Mouse (Mus musculus) mesoderm, embryonic 11.5 days (tissue): ENCODE data around the gene Bag3.

ENCODE experiments used
- DNase-seq: peaks from one replicate; pipeline ENCODE4 v3.0.0-alpha.2; 2012; ENCODE audit warnings: low read depth, low spot score

Gene Bag3

DNA sequence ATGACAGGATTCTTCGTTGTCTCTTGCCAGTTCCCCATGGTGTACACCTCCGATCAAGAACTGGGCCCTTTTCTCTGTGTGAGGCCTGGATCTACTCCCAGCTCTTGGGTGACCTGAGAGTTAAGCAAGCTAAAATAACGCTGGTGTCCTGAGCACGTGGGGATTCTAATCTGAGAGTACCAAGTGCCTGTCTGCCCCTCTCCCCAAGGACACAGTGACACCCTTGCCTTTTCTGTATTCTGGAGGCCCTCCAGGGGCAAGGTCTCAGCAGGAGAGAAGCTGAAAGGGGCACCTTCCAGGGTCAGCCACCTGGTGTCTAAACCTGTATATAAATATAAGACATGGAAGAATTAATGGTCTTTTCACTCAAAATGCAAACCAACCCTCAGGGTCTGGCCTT lies 14.3 kb downstream of the Bag3 start:
- no peak for DNase-seq

DNA sequence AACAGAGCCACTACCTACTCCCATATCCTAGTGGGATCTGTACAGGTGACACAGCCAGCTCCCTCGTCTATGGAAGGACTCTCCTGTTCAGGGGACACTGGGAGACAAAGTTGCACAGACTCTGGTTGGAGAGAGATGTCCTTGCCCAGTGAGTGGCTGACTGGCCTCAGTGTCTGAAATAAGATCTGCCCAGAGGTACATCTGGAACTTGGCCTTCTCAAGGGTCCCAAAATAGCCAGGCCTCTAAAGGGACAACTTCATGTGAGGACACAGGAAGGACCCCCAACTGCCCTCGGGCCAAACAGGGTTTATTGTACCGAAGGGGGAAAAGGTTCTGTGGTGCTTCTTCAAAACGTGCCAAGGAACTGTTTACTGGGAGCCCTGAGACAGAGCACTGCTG lies 14.8 kb downstream of the Bag3 start:
- DNase-seq: no peak

DNA sequence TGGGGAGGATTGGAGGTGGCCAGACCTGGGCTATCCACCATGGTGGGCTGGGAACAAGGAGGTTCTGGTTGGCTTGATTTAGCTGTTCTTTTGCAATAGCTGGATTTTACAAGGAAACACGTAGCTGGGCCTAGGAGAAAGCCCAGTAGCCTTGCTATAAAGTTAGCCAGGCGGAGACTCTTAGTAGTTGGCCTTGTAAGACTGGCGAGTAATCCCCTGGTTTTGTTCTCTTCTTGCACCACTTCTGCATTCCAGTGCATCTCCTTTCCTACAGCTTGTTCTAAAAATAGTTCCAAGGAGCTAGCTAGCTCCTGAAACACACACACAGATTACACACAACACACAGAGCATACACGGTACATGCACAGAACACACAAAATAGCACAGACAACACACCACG lies 15.4 kb downstream of the Bag3 start:
- DNase-seq: no peak

DNA sequence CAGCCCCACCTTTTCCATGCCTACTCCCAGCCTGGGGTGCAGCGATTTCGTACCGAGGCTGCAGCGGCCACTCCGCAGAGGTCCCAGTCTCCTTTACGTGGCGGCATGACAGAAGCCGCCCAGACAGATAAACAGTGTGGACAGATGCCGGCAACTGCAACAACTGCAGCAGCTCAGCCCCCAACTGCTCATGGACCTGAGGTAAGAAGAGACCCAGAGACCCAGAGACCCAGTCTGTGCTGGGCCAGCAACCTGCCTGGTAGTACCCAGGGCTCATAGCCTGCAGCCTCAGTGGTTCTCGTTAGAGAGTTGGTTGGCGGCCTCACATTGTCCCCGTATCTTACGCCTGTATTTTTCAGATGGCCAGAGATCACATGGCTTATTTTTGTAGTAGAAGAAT lies 16.7 kb downstream of the Bag3 start:
- DNase-seq: no peak

DNA sequence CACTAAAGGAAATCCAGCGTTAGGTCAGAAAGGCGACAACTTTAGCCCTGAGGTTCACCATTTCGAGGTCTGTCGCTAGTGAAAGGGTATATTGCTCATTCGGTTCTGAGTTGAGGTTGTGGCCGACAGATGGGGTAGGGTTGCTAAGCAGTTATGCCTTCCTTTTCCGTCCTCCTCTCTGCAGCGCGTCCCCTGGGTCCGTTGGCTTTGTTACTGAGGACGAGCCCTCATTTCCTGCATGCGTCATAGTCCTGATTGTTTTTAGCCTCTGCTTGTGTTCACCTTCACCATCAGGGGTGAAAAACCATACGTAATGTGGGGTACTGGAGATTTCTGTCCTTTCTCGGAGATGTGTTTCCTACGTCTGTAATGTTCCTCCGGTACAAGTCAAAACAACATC lies 17.3 kb downstream of the Bag3 start:
- no peak for DNase-seq

DNA sequence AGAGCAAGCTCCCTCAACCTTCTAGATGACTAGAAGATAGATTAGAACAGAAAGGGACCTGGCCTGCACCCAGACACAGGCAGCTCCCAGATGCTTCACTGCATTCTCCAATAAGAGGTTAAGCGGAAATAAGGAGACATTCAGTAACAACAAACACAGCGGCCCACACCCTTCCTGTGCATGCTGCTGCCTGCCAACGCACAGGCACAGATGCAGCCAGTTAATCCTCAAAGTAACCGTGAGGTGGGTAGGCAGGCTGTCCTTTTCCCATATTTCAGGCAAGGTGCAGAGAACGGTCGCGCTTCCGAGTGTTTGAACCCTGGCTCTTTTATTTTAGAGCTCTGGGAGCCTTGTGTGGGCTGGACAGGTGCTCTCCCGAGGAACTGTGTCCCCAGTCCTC lies 17.8 kb downstream of the Bag3 start:
- DNase-seq: no peak

DNA sequence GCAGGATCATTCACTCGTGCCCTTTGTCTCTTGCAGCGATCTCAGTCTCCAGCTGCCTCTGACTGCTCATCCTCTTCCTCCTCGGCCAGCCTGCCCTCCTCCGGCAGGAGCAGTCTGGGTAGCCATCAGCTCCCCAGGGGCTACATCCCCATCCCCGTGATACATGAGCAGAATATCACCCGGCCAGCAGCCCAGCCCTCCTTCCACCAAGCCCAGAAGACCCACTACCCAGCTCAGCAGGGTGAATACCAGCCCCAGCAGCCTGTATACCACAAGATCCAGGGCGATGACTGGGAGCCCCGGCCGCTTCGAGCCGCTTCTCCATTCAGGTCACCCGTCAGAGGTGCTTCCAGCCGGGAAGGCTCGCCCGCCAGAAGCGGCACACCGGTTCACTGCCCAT lies 18.4 kb downstream of the Bag3 start:
- no peak for DNase-seq

DNA sequence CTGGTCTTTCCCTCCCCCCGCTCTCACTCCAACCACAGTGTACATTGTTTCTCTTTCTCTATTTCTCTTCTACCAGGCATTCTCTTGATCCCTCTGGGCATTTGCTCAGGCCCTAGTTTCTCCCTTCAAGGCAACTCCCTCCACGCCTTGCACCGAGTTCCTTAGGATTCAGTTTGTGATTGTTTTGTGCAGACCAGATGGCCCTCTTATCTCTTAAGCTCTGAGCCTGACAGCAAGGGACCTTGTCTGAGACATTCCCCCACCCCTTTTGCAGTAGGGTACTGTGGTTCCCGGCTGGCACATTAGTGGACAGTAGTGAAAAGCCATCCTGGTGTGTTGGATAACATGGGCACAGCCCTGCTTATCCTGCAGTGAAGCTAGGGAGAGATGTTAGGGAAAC lies 19.1 kb downstream of the Bag3 start:
- no peak for DNase-seq

DNA sequence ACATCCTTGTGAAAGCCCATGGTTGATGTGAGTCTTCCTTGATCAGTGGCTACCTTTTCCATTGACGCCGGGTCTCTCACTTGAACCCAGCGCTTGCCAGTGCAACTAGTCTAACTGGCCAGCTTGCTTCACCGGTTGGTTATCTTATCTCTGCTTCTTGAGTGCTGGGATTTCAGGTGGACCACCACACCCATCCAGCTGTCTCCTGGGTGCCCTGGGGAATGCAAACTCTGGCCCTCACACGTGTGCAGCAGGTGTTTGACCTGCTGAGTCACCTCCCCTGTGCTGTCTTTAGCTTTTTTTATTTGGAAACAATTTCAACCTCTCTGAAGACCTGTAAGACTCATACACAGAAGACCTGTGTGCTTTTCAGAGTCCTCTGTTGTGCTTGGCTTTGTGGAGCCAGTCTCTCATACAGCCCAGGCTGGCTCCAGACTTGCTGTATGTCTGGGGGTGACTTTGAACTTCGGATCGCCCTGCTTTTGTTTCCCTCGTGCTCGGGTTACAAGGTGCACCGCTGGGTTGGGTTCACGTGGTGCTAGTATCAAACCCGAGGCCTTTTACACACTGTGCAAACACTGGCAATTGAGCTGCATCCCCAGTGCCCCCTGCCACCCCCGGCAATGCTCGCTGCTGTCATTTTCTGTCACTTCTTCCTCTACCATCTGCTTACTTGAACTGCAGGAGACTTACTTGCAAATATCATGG lies 19.9 kb downstream of the Bag3 start:
- DNase-seq: no peak

DNA sequence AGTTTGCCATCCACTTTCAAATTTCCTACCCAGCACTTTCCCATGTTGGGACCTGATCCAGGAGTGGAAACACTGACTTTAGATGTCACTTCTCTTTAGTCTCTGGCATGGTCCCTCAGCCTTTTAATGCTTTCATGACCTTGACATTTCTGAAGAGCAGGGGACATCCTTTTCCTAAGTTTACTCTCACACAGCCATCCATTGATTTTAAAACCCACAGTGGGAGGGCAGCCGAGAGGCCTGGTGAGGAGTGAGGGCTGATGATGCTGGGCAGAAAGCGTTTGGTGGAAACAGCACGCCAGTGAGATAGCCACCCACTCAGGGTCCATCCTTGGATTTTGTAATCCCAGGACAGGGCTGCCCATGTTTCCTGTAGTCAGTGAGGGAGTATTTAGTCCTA lies 20.5 kb downstream of the Bag3 start:
- DNase-seq: no peak

DNA sequence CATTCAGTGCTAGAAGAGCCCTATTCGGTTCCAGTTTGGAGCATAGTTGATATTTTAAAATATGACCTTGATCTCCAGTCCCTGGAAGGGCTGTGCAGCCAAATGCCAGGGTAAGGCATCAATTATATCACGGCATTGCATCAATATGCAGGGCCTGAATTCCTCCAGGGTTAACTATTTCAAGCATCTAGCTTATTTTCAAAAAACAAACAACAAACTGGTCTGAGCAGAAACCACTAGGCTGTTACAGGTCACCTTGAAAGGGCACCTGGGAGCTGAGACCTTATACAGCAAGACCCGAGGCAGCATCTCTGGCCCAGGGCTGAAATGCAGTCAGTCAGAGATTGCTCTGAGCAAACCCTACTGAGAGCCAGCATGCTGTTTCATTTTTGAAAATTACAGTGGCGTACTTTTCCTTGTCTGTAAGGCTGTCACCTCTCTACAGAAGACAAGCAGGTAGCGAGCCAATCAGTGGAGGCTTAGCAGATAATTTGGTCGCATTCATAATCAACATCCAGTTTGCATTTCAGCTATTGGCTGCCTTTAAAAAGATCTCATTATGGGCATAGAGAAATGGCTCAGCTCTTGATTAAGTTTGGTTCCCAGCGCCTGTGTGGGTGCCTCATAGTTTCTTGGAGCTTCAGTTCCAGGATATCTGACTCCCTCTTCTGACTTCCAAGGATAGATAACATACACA lies 21.3 kb downstream of the Bag3 start:
- no peak for DNase-seq

DNA sequence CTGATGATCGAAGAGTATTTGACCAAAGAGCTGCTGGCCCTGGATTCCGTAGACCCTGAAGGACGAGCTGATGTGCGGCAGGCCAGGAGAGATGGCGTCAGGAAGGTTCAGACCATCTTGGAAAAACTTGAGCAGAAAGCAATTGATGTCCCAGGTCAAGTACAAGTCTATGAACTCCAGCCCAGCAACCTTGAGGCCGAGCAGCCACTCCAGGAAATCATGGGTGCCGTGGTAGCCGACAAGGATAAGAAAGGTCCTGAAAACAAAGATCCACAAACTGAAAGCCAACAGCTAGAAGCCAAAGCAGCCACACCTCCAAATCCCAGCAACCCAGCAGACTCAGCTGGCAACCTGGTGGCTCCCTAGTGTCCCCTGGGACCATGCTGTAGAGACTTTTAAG lies 22.6 kb downstream of the Bag3 start:
- no peak for DNase-seq

DNA sequence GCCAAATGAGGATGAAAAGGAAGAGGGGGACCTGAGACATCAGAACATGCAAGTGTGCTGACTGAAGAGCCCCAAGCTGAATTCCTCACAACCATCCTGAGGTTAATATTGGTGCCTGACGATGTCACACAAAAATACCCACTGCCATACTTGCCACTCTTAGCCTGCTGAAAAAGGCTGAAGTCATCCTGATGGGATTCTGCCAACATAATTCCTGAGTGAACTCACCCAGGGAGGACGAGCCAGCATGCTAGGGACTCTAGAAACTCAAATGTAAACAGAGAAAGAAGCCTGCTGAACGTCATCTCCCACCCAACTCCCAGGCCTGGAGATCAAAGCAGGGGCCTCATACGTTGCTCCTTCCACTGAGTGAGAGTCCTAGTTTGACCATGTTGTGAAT lies 25.7 kb downstream of the Bag3 start:
- no peak for DNase-seq

DNA sequence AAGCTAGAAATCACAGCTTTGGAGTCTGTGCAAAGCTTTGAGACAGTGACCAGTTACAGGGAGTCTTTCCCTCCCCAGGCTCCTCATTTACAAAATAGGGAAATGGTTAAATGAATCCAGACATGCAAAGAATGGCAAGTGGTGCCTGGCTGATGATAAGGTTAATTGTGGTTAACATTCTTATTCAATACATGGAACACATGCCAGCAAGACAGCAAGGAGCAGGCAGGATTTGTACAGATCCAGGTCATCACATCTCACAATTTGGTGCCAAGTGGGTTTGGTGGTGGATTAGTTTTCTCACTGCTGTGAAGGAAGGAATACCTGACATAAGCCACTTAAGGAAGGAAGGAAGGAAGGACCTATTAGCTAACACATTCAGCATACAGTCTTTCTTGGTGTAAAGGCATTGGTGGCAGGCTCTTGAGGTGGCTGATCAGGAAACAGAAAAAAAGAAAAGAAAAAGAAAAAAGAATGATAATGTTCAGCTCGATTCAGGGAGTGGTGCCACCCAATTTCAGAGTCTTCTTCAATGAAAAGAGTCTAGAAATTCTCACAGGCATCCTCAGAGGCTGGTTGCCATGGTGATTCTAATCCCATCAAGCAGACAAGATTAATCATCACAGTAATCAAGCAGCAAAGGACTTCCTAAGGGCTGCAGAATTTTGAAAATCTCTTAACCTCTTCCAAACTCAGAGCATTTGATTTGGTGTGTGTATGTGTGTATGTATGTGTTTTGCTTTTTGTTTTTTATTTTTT lies 27.1 kb downstream of the Bag3 start:
- no peak for DNase-seq

DNA sequence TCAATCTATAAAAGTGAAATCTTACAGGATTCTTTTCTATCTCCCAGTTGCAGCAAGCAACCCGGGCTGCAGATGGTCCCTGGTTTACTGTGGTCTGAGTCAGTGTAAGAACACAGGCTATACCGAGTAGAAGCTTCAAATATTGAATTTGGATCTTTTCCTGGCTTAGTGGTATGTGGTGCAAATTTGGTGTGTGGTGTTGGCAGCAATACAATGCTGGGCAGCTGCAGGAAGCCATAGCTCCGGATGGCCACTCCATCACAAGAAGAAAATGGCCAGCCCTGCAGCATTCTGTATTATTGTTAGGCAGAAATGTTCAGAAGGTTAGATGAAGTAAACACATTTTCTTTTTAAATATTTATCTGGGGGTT lies 27.7 kb downstream of the Bag3 start:
- DNase-seq: no peak

DNA sequence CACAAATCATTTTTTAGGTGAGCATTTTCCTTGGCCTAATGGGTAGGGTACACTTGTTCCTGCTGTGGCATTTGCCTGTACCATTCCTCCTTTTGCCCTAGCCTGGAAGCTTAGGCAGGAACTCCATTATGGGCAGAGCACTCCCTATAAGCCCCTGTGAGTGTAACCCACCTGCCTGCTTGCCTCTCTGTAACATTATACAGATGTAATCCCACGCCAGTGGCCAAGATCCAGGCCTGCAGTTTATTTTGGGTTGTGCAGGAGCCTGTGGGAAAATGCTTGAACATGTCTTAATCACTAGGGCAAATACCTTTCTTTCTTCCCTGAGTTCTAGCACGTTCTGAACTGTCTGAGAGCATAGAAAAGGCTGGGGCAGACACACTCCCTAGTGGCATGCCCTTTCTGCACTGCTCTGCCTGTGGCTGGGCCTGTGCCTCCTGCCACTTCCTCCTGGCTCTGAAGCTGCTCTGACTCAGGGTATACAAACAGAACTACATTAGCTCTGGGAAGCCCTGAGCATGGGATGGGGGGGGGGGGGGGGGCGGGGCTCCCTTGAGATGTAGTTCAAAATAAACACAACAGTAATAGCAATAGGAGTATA lies 29.8 kb downstream of the Bag3 start:
- DNase-seq: no peak

DNA sequence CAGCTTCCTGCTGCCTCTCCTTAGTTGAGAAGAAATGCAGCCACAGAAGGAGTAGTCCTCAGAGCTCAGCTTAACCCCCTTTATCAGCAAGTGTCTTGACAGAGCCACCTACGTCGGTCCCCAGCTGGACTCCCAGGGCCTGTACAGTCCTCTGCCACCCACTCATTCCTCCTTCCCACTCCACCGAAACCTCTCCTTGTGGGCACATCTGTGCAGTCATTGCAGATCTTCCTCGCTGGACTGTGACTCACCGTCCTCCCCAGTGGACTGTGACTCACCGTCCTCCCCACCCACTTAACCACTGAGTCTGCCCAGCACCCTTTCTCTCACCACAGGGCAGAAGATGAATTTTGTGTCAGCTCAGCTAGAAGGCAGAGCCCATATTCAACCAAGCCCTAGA lies 31.1 kb downstream of the Bag3 start:
- DNase-seq: no peak

DNA sequence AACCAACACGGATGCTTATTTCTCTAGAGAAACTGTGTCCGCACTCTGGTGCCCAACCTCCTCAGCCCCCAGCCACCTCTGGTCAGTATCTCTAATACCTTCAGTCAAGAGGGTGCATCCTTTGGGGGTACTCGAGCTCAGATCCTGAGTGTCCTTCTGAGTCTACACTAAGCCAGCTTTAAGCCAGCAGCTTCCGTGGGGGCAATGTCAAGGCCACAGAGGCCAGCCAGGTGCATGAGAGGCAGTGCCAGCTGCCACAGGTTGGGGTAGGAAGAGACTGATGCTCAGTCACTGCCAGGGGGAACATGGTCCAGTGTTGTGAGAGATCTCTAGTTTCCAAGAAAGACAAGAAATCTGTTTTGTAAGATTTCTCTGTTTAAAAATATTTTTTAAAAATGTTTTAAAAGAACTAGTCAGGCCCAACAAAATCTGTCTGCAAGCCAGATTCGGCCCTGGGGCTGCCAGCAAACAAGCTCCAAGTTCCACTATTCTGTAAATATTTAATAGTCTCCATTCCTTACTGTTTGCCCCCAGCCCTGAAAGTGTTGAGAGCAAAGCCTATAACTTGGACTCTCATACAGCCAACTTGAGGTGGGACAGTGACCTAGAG lies 31.8 kb downstream of the Bag3 start:
- DNase-seq: no peak

DNA sequence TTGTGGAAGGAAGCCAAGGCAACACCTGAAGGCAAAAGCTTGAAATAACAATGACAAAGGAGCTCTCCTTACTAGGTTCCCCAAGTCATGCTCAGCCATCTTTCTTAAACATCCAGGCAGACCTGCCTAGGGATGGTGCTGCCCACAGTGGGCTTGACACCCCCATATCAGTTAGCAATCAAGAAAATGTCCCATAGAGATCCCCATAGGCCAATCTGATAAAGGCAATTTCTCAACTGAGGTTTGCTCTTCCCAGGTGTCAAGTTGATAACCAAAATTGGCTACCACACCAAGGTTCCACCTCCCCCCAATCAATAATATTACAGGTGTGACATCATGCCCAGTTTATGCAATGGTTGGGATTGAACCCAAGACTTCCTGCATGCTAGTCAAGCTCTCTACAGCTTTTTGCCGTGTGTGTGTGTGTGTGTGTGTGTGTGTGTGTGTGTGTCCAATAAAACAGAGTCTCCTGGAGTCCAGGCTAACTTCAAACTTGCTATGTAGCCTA lies 33.6 kb downstream of the Bag3 start:
- DNase-seq: no peak

DNA sequence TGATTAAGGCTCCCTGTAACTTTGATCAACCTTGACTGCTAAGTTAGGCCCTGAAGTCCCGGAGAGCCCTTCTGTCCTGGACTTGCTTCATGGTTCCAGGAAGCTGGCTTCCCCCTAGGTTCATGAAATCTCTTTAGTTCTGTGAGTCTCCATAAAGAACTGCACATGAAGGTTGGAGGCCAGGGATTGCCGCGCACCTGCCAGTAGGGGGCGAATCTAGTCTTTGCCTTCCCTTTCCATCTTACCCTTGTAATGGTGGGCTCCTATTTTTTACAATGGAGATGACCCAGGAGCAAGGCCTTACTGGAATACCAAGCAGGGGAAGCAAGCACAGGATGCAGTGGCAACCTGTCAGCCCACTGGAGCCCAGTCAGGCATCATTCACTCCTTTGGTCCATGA lies 40.0 kb downstream of the Bag3 start:
- DNase-seq: no peak

DNA sequence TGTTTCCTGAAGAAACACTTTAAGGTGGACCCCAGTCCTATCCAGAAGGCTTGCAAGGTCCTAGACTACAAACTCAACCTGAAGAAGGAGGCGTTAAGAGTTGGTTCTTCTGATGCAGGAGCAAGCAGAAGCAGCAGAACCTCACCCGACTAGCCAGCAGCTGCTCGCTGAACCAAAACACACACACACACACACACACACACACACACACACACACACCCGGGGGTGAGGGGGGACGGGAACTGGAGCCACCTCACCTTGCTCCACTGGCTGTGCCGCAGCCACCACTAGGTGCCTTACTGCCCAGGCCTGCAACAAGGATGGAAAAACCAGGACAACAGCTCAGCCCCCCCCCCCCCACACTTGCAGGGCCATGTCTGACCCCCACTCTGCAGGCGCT lies 42.9 kb downstream of the Bag3 start:
- no peak for DNase-seq
